Mouse (Mus musculus): ENCODE measurements around the gene Rnf8. TPM values are rescaled to one million over a fixed set of nuclear protein-coding genes. Genes with fewer than 3 reads are reported as not detected.
"Not testable (repeated sequence)": the region's sequence is repeated elsewhere in the genome, so short reads cannot be mapped to it uniquely, and the experiment has no call there.

The Rnf8 gene
- 10 to 100 TPM; 46.8 to 58.6 TPM for total RNA-seq (2021)
- long read RNA-seq, experiment 1, full-length matches to known transcripts = 59 of 60 reads
- long read RNA-seq, experiment 1, partial matches to known transcripts = 0 of 60 reads
- long read RNA-seq, experiment 1, other reads (novel, unspliced or antisense) = 1 of 60 reads
- long read RNA-seq, experiment 2, full-length matches to known transcripts = 70 of 74 reads
- long read RNA-seq, experiment 2, partial matches to known transcripts = 1 of 74 reads
- long read RNA-seq, experiment 2, other reads (novel, unspliced or antisense) = 3 of 74 reads

DNA sequence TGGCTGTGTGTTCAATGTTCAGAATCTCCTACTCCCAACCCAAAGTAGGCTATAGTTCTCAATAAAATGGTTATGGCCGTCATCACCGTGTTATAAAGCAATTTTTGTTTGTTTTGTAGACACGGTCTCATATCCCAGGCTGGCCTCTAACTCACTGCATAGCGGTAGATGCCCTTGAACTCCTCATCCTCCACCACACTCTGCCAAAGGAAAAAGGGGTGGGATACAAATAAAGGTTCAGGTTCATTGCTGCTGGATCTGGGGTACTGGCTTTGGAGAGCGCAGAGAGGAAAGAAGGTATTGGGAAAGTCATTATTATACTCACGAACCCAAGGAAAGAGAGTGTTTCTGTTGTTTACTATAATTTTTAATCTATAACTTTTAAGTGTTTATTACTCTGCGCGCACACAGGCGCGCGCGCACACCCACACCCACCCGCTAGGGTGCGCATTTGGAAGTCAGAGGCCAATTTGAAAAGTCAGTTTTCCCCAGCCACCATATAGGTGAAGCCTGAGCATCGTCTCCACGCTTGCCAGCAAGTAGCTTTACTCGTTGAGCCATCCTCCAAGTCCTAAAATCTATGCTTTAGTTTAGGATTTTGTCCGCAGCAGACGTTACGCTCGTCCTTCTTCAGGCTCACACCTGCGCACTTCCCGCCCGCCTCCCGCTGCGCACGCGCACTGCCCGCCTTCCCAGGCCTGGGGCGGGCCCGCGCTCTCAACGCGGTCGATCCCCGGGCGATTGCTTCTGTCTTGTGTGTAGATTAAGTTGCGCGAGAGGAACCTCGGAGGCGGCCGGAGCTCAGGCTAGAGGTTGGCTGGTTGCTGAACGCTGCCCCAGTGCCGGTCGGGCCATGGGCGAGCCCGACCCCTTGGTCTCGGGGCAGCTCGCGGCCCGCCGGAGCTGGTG lies at the start of gene Rnf8, which contains the start of gene Gm28043:
TSS of gene Rnf8 (plus strand) at position 676 of the 909 bp plus-strand sequence.
TSS of gene Gm28043 (plus strand) at position 762 of the 909 bp plus-strand sequence.
- peak; percentile 94 to 95 for DNase-seq (ENCODE audit: low spot score in 2 of 2)
- intact Hi-C loops (cut with DNase I) = no loop called here

DNA sequence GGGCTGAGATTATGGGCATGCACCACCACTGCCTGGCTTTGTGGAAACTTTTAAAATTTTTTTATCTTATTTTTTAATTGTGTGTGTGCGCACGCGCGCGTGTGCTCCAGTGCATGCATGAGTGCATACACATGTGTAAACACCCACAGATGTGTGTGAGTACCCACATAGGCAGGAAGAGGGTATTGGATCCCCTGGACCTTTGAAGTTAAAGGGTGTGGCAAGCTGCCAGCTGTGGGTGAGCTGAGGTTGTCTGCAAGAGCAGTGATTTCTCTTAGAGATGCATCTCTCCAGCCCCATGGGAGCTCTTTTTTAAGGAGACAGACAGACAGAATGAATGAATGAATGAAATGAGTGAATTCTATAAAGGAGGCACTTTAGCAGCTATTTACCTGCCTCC lies 49.1 kb upstream of the Rnf8 start:
- DNase-seq (ENCODE audit: low spot score in 2 of 2) = no peak
- intact Hi-C loops (cut with DNase I) = no loop called here

DNA sequence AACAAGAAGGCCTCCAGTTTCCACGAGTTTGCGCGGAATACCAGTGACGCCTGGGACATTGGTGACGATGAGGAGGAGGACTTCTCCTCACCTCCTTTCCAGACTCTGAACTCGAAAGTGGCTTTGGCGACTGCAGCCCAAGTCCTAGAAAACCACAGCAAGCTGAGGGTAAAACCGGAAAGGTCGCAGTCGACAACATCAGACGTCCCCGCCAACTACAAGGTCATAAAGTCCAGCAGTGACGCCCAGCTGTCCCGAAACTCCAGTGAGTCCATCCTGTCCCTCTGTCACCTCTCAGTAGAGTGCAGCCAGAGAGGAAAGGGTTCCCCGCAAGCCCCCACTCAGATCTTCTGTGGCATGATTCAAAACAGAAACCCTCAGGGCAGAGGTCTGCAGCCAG lies 46.2 kb upstream of the Rnf8 start:
- no peak for DNase-seq (ENCODE audit: low spot score in 2 of 2)
- intact Hi-C loops (cut with DNase I) = no loop called here

DNA sequence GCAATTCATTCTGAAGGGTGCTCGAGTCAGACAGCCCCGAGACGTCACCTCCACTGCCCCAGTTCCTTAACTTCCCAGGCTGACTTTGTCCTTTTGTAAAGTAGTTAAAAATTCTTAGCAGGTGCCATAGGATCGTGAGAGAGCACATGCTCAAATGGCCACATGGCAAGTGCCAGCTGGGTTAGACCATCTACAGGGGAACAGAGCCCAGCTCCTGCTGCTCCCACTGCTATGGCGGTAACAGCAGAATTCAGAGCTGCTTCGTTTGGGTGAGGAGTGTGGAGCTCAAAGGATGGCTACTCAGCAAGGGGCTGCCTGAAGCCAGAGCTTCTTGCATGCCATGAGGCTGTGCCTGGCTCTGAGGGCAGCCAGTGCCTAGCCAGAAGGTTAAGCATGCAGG lies 44.8 kb upstream of the Rnf8 start:
- intact Hi-C loops (cut with DNase I) = no loop called here
- DNase-seq (ENCODE audit: low spot score in 2 of 2) = no peak

DNA sequence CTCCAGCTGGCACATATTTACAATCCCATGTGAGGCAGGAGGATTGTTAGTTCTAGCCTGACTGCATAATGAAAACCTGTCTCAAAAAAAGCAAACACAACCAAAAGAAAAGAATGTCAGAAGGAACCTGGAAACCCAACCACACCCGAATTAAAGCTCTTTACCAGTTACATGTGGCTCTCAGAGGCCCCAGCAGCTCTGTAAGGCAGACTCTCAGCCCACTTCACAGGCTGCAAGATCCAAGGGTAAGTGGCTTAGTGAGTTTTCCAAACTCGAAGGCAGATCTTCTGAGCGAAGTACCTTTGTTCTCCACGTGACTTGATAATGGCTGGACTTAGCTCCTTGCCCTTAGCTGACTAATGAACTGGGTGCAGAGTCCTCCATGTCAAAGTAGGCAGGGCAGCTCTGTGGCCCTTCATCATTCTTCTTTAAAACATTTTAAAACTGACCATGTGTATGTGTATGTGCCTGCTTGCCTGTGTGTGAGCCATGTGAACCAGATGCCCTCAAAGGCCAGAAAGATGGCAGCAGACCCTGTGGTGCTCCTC lies 34.9 kb upstream of the Rnf8 start:
- DNase-seq (ENCODE audit: low spot score in 2 of 2) = no peak
- intact Hi-C loops (cut with DNase I) = no loop called here

DNA sequence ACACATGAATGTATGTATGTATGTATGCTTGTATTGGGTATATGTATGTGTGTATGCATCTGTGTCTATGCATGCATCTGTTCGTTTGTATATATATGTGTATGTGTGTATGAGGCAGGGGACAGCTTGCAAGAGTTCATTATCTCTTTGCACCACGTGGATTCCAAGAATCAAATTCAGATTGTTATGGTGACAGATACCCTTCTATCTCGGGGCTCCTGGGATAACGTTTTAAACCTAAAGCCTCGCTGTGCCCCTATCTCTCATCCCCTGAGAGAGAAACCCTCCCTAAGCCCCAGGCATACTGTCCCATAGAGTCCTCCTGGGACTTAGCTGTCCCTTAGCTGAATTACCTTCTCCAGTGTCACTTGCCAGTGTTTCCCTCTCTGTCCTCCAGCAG lies 31.0 kb upstream of the Rnf8 start:
- intact Hi-C loops (cut with DNase I) = no loop called here
- DNase-seq (ENCODE audit: low spot score in 2 of 2) = no peak

DNA sequence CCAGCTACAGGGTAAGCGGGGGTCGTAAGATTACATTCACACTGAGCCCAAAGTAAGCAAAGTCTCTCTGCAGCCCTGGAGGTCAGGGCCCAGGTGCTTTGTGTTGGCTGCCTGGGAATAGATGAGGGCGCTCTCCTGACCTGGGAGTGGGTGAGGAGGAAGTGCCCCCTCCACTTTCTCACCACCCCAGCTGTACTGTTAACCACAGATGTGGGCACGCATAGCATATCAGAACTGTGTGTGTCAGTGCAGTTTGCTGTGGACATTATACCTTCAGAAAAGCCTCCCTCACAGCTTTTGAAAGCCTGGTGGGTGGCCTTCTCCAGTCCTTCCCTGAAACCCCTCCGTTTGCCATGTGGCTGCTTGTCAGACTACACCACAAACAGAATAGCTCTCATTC lies 30.3 kb upstream of the Rnf8 start:
- intact Hi-C loops (cut with DNase I) = no loop called here
- DNase-seq (ENCODE audit: low spot score in 2 of 2) = no peak

DNA sequence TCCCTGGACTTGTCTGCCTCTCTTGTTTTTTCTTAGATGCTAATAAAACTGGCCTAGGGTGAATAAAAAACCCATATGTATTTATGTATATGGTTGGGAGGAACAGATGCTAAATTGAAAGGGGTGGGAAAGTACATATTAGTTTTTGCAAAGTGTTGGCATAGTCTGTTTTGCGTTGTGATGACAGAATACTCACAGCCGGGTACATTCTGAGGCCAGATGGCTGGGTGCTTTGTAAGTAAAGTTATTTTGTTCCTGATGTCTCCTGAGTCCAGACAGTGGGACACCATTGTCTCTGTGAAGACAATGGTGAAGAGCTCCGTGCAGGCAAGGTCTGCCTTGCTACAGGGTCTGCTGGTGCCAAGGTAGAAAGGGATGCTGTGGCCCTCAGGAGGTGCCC lies 29.9 kb upstream of the Rnf8 start:
- intact Hi-C loops (cut with DNase I) = no loop called here
- DNase-seq (ENCODE audit: low spot score in 2 of 2) = no peak

DNA sequence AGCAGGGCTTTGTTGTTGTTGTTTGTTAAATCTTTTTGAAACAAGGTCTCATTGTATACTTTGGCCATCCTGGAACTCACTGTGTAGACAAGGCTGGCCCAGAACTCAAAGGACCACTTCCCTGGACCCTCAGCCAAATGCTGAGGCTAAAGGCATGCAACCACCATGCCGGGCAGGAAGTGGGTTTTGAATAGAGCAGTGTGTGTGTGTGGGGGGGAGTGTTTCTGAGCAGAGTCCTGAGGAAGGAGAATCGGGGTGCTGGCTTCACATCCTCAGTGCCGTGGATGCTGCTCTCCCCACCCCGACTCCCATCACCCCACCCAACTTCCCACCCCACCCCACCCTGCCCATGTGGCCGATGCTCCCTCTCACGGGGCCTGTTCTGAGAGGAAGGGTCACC lies 29.1 kb upstream of the Rnf8 start:
- no peak for DNase-seq (ENCODE audit: low spot score in 2 of 2)
- intact Hi-C loops (cut with DNase I) = no loop called here

DNA sequence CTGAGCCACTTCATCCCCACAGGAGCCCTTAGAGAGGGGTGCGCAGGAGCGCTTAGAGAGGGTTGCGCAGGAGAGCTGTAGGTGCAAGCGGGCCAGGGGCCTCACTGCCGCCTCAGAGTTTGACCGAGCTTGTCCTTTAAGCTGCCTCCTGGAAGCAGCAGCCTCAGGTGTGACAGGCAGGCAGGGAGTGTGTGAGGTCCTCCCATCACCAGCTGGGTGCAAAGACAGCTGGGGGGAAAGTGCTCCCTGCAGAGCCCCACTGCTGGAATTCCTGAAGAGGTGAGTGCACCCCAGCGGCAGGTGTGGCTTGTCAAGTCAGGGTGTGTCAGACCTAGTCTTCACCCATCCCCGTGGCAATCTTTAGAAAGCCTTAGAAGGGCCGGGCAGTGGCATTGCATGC lies 27.7 kb upstream of the Rnf8 start:
- no peak for DNase-seq (ENCODE audit: low spot score in 2 of 2)
- intact Hi-C loops (cut with DNase I) = no loop called here

DNA sequence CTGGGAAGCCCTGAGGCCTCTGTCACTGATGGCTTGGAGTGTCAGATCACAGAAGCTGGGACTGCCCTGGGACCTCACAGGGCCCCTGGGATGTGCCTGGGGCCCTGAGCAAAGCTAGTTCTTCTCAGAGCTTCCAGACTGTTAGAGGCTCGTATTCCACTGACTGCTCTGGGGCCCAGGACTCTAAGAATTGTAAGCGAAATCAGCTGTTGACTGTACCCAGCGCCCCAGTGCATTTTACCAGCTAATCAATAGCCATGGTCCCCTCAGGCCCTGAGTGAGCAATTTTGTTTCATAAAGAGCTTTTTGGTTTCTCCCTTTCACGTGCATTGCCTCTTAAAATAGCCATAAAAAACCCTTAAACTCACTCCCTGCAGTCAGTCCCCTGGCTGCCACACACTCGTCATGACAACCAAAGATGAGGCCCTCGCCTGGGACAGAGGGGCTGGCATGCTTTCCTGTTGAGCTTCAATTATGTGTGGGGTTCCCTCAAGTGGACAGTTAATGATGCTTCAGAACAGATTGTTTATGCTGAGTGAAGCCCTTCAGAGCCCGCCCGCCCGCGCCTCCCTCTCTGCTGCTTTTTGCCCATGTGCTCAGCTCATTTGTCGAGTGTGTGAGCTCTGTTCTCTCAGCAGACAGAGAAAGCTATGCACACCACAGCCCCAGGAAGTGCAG lies 25.2 kb upstream of the Rnf8 start:
- intact Hi-C loops (cut with DNase I) = no loop called here
- peak; percentile 37 to 51 for DNase-seq (ENCODE audit: low spot score in 2 of 2)

DNA sequence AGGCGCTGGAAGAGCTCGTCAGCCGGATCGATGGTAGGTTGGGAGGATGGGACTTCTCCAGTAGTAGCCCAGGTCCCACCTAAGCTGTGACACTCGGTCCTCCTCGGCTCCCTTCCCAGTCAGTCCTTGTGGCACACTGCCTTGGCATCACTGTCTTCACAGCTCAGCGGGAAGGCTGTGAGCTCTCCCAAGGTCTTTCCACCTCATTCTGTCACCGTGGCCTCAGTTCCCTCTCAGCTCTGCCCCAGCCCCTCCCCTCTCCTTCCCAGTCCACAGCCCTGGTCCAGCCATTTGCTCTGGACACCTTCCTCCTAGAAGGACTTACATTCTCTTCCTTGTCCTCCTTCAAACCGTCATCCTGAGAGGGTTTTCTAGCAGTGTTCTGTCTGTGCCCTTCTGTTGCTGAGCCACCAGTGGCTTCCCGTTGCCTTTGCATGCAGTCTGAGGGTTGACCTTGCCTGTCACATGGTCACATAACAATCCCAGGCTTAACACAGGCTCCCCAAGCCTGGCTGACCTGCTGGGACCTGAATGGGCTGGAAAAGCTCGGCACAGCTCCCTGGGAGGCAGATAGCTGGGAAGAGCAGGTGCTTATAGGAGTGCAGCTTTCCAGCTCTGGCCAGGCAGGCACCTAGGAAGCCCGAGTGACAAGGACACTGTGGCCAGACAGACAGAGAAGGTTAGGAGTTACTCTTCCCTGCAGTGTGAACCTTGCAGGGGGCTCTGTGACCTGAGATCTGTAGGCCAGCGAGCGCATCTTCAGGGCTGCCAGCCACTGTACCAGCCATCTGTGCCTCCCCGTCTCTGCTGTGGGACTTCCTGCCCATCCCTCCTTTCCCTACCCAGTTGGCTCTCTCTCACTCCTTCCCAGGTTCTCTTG lies 18.5 kb upstream of the Rnf8 start:
- no peak for DNase-seq (ENCODE audit: low spot score in 2 of 2)
- intact Hi-C loops (cut with DNase I) = no loop called here

DNA sequence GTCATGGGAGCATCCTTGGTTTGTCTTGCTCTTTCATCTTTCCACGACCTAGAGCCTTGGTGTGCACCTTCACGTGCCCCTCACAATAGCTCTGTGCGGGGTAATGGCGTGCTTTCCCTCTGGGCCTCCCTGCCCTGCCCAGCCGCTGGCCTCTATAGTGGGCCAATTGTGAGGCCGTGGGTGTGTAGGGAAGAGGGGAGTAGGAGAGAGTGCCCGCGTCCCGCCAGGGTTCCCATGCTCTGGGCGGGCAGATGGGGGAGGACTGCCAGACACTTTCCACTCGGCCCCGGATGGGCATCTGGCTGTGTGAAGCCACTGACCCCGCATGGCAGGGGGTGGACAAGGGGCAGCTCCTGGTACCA lies 17.8 kb upstream of the Rnf8 start:
- intact Hi-C loops (cut with DNase I) = no loop called here
- DNase-seq (ENCODE audit: low spot score in 2 of 2) = no peak

DNA sequence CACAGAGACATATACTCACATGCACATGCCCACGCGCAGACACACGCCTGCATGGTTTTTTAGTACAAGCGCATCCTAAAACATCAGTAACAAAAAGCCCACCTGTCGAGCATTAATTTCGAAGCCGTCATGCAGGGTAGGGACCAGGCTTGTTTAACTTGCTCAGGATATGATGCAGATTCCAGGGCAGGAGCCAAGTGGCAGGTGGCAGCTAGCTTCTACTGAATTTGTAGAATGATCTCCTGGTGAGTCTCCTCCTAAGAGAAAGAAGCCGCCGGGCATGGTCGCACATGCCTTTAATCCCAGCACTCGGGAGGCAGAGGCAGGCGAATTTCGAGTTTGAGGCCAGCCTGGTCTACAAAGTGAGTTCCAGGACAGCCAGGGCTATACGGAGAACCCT lies 15.5 kb upstream of the Rnf8 start:
- intact Hi-C loops (cut with DNase I) = no loop called here
- DNase-seq (ENCODE audit: low spot score in 2 of 2) = no peak

DNA sequence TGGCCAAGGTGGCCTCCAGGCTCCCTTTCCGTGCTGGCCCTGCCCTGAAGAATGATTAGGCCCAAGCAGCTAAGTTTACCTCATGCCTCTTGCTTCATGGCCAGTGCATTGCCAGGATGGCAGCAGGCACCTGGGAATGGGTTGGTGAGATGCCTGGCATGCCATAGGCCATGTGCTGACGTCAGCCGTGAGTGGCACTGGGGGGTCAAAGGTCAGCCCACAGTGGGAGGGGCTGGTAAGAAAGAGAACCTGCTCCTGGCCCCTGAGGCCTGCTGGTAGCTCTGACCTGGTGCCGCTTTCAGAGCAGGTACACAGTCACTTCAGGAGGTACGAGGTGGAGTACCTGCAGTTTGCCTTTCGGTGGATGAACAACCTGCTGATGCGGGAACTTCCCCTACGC lies 15.1 kb upstream of the Rnf8 start:
- no peak for DNase-seq (ENCODE audit: low spot score in 2 of 2)
- intact Hi-C loops (cut with DNase I) = no loop called here

DNA sequence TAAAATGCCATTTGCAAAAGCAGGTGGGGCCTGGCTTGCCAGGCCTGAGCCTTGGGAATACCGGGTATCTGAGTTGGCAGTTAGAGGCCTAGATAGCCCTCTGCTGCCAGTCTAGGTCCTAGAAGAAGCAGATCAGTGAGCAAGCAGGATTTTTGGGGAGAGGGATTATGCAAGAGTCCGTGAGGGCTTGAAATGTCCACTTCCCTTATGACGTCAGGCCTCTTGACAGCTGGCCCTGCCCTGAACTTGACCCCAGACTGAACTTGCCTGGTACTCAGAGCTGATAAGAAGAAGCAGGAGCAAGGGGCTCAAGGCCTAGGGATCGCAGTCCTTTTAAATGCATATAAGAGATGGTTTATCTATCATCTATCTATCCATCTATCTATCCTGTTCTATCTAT lies 13.2 kb upstream of the Rnf8 start:
- intact Hi-C loops (cut with DNase I) = loop anchor here (5.0 kb wide), 1 partner anchor 281 kb away; no protein-coding TSS in a partner anchor
- no peak for DNase-seq (ENCODE audit: low spot score in 2 of 2)

DNA sequence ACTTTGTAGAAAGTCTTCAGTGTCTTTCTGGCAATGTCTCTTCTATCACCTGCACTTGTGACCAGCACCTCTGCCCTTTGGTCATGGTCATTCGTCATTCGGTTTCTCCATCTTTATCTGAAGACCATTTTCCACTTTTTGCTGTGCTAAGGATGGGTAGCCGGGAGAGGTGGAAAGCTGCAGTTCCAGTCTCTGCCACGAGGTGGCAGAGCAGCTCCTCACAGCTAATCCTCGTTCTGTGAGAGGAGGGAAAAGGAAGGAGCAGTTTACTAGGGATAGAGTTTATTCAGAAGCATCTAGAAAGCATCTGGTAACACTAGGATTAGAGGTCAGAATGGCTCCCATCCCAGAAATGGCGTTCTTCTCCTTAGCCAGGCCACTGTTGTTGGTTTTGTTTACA lies 11.3 kb upstream of the Rnf8 start:
- DNase-seq (ENCODE audit: low spot score in 2 of 2) = peak; percentile 85 to 88
- intact Hi-C loops (cut with DNase I) = loop anchor here (5.0 kb wide), 1 partner anchor 279 kb away; no protein-coding TSS in a partner anchor

DNA sequence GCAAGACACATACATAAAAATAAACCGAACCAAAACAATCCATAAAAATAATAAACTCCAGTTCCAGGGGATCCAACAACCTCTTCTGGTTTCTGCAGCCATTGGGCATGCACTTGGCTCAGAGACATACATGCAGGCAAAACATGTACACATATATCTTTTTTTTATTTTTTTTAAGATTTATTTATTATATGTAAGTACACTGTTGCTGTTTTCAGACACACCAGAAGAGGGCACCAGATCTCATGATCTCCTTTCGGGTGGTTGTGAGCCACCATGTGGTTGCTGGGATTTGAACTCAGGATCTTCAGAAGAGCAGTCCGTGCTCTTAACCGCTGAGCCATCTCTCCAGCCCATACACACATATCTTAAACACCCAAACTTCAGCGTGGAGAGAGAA lies 1.1 kb upstream of the Rnf8 start:
- DNase-seq (ENCODE audit: low spot score in 2 of 2); intact Hi-C loops (cut with DNase I): not testable (repeated sequence)

DNA sequence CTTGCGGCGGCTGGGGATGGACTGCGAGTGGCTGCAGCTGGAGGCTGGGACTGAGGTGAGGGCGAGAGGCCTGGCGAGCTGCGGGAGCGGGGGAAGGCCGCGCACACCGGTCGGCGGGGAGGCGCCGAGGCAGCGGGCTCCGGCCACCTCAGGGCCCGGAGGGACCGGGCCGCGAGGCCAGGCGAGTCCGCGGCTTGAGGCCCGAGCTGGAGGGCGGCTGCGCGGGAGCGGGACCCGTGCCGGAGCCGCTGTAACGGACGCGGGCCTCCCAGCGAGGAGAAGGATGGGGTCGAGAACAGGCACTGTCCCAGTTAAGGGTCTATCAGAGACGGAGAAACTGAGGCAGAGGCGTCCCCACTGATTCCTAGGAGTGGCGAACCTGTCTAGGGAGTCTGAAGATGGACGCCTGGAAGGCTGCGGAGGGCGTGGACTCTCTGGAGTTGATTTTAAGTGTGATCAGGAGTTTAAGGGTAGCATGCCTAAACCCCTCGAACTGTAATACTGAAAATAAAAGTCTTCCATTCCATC lies 498 bp downstream of the Rnf8 start:
- intact Hi-C loops (cut with DNase I) = no loop called here
- no peak for DNase-seq (ENCODE audit: low spot score in 2 of 2)
